Mouse (Mus musculus) embryonic facial prominence, embryonic 13.5 days (tissue): ENCODE data around the gene Dip2b. TPM values are rescaled to one million over a fixed set of nuclear protein-coding genes. Genes with fewer than 3 reads are reported as not detected.

ENCODE experiments used
- ATAC-seq: fragments of 200-750 bp; cut with Nextera tagmentation; 2 replicates; pipeline ENCODE4 v1.8.0; 2017; ENCODE audit warnings: low read depth; ENCODE audit not compliant: insufficient number of reproducible peaks, insufficient read depth, low FRiP score, low TSS enrichment
- H3K27ac ChIP-seq: fragments of 300-500 bp; sonication (generic); 2 replicates; pipeline ENCODE4 v1.5.1; 2015; ENCODE audit warnings: moderate library complexity, mild to moderate bottlenecking, inconsistent platforms
- H3K27me3 ChIP-seq: fragments of 300-500 bp; sonication (generic); 2 replicates; pipeline ENCODE4 v1.6.1; 2015; ENCODE audit warnings: mild to moderate bottlenecking, inconsistent platforms
- H3K36me3 ChIP-seq: fragments of 300-500 bp; sonication (generic); 2 replicates; pipeline ENCODE4 v1.6.1; 2015; ENCODE audit warnings: mild to moderate bottlenecking, inconsistent platforms
- H3K4me1 ChIP-seq: fragments of 300-500 bp; sonication (generic); 2 replicates; pipeline ENCODE4 v1.6.1; 2015; ENCODE audit warnings: inconsistent platforms
- H3K4me2 ChIP-seq: fragments of 300-500 bp; sonication (generic); 2 replicates; pipeline ENCODE4 v1.6.1; 2015; ENCODE audit warnings: moderate library complexity, mild to moderate bottlenecking, inconsistent platforms
- H3K4me3 ChIP-seq: fragments of 300-500 bp; sonication (generic); 2 replicates; pipeline ENCODE4 v1.5.1; 2015; ENCODE audit warnings: mild to moderate bottlenecking, inconsistent platforms
- H3K9ac ChIP-seq: fragments of 300-500 bp; sonication (generic); 2 replicates; pipeline ENCODE4 v1.6.1; 2015; ENCODE audit warnings: mild to moderate bottlenecking, inconsistent platforms
- H3K9me3 ChIP-seq: fragments of 300-500 bp; sonication (generic); 2 replicates; pipeline ENCODE4 v1.6.1; 2016; ENCODE audit warnings: inconsistent platforms
- WGBS: fragments of 180-500 bp; shearing (Covaris S2); methylation state at CpG from one replicate; pipeline ENCODE4 v1.1.7; 2015; ENCODE audit warnings: mixed read lengths; 5-methylcytosine and 5-hydroxymethylcytosine counted together
- polyA plus RNA-seq: library from polyadenylated mRNA; unstranded; fragments of >200 nt; fragmentation: Nextera tagmentation; extraction: Ambion mirVana; gene quantifications from 2 replicates; pipeline ENCODE4 v1.2.1, GENCODE M21; 2015

Gene Dip2b
- polyA plus RNA-seq, 1 experiment from 2014 or later = 13.0 TPM

DNA sequence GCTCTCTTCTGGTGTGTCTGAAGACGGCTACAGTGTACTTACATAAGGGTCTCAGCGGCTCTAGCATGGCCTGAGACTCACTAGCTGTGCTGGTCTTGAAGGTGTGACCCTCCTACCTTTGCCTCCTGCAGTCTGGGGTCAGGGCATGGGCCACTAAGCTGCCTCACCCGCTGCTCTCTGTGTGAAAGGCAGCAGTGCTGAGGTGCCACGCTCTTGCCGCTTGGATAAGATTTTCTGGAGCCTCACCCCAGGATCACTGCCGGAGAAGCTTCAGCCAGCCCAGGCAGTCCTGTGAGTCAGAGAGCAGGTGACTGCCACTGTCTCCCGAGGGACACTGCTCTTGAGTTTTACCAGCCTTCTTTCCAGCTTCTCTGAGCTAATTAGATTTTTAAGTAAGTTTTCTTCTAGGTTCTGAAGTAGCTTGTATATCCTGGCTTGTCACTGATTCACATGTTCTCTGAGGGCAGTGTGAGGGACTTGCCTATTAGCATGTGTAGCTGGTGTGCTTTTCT, 18.0 kb downstream of the Dip2b start:
- Histone ChIP-seq H3K9ac (no peak overlapping the region), H3K4me2 (no peak overlapping the region), H3K36me3 (0 out of 2 replicates have a peak, but pooled peaks cover 2% of the 10 kb centered on the region), H3K9me3 (no peaks in the 10 kb centered on the region), H3K4me3 (no peak overlapping the region), H3K27me3 (no peaks in the 10 kb centered on the region), H3K4me1 (peaks cover 5% of the 10 kb centered on the region; the same call in 1 of the 2 replicates), H3K27ac (no peak overlapping the region)
- no peak for ATAC-seq
- 87% methylated on average over 7 of the region's 7 CpGs for WGBS

DNA sequence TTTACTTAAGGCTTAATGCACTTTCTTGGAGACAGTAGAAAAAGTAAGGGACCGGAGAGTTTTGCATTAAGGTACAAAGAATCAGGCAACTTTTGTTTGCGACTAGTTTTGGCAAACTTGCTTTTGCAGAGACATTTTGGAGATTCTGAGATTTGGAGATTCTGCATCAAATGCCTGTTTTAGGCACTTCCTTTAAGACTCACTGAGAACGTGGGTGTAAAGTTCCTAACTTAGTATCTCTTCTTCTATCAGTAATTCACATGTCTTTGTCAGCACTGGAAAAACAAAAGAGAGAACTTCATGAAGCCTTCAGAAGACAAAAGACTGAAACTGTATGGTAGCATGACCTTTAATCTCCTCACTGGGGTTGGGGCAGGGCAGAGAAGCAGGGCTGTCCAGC, 19.2 kb downstream of the Dip2b start:
- H3K27ac ChIP-seq = no peak overlapping the region
- H3K9me3 ChIP-seq = no peaks in the 10 kb centered on the region
- no peak overlapping the region for H3K9ac ChIP-seq
- 0 out of 2 replicates have a peak, but pooled peaks cover 2% of the 10 kb centered on the region for H3K36me3 ChIP-seq
- H3K27me3 ChIP-seq = no peaks in the 10 kb centered on the region
- WGBS = 83% methylated on average over 3 of the region's 3 CpGs
- no peak overlapping the region for H3K4me3 ChIP-seq
- no peak for ATAC-seq
- H3K4me1 ChIP-seq = peaks cover 5% of the 10 kb centered on the region; the same call in 1 of the 2 replicates
- no peak overlapping the region for H3K4me2 ChIP-seq

DNA sequence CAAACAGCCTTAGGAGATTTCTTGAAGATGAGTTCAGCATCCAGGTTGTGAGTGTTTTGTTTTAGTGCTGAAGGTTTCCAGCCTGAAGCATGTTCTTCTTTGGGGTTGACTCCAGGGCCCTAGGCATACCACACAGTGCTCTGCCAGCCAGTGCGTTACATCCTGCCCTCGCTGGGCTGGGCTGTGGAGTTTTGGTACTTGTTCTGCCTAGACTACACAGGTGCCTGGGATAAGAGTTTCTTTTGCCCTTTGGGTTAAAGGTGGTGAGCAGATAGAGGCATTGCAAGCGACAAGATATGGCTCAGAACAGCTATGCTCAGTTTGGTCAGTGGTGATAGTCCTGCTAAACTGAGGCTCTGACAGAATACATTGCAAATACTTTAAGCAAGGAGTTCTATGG, 19.7 kb downstream of the Dip2b start:
- 87% methylated on average over 3 of the region's 3 CpGs for WGBS
- peaks cover 5% of the 10 kb centered on the region; the same call in 1 of the 2 replicates for H3K4me1 ChIP-seq
- no peak overlapping the region for H3K9ac ChIP-seq
- H3K4me2 ChIP-seq = no peak overlapping the region
- H3K9me3 ChIP-seq = no peaks in the 10 kb centered on the region
- H3K27ac ChIP-seq = no peak overlapping the region
- 0 out of 2 replicates have a peak, but pooled peaks cover 2% of the 10 kb centered on the region for H3K36me3 ChIP-seq
- no peaks in the 10 kb centered on the region for H3K27me3 ChIP-seq
- no peak overlapping the region for H3K4me3 ChIP-seq
- ATAC-seq = no peak

DNA sequence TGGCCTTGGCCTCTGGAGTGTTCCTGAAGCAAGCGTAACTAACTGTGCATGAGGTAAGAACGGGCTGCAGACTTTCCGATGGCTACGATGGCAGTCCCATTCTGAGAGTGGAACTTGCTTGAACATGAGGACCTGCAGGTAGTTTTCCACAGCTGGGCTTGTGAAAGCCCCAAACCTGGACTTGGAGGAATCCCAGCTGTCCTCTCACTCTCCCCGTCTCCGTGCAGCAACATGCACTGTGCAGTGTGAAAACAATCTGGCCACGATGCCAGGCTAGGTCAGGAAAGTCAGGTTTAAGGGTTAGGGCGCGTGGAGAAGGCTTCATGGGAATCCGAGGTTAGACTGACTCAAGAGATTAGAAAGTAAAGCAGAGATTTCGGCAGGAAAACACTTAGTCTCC, 20.4 kb downstream of the Dip2b start:
- Histone ChIP-seq H3K9me3 (no peaks in the 10 kb centered on the region), H3K4me3 (no peak overlapping the region), H3K36me3 (0 out of 2 replicates have a peak, but pooled peaks cover 2% of the 10 kb centered on the region), H3K27ac (no peak overlapping the region), H3K4me1 (peaks cover 5% of the 10 kb centered on the region; the same call in 1 of the 2 replicates), H3K9ac (no peak overlapping the region), H3K27me3 (no peaks in the 10 kb centered on the region), H3K4me2 (no peak overlapping the region)
- 70% methylated on average over 11 of the region's 11 CpGs for WGBS
- no peak for ATAC-seq

DNA sequence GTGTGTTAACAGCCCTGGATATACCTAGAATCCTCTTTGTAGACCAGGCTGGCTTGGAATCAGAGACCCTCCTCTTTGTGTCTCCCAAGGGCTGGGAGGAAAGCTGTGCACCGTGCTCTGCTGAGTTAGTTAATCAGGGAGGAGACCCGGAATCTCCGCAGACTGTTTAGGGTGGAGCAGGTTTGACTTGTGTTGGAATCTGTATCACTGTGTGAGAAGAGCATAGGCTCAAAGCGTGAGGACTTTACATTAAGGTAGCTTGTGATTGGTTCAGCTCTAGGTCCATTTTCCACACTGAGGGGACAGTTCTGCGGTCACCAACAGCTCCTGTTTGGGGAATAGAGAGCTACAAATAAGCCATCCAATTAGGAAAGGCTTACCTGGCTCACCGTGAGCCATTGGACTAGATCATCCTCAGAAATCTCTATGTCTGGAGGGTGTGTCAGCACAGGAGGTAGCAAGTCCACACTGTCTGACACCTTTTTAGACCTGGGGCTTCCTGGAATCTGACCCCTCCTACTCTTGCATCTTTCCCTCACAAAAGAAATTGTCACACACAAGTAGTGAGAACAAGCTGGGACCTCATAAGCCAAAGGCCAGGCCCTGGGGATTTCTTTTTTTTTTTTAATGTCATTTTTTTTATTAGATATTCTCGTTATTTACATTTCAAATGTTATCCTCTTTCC, 21.3 kb downstream of the Dip2b start:
- H3K9ac ChIP-seq = no peak overlapping the region
- H3K36me3 ChIP-seq = 0 out of 2 replicates have a peak, but pooled peaks cover 2% of the 10 kb centered on the region
- no peak for ATAC-seq
- H3K4me1 ChIP-seq = peaks cover 5% of the 10 kb centered on the region; the same call in 1 of the 2 replicates
- no peak overlapping the region for H3K4me2 ChIP-seq
- H3K4me3 ChIP-seq = no peak overlapping the region
- no peaks in the 10 kb centered on the region for H3K27me3 ChIP-seq
- 72% methylated on average over 7 of the region's 7 CpGs for WGBS
- H3K9me3 ChIP-seq = no peaks in the 10 kb centered on the region
- no peak overlapping the region for H3K27ac ChIP-seq

DNA sequence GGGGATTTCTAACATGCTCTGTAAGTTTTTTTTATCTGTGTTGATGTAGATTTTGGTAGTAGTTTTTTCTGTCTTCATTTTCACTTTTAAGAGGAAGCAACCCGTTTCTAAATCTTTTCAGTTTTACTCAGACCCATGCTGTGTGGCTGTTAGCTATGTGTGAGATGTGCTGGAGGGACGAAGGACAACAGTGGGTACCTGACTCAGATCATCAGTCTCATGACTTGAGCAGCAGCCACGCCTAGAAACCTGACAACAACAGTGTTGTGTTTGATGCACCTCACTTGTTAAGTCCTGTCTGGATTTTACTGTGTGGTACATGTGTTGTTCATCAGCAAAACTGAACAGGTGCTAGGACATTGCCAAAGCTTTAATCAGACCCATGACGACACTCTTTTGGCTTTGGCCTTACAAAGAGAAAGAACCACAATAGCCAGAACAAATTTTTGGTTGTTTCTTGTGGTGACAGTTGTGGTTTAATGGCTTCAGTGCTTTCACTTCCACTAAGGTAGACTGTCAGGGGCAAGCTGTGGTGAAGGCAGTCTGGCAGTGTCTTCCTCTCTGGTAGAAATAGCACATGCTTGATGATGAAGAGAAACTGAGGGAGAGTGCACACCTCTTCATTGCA, 22.2 kb downstream of the Dip2b start:
- Histone ChIP-seq H3K9ac (no peak overlapping the region), H3K4me3 (no peak overlapping the region), H3K4me2 (no peak overlapping the region), H3K9me3 (no peaks in the 10 kb centered on the region), H3K27ac (no peak overlapping the region), H3K36me3 (no peaks in the 10 kb centered on the region), H3K27me3 (no peaks in the 10 kb centered on the region), H3K4me1 (peaks cover 5% of the 10 kb centered on the region; the same call in 1 of the 2 replicates)
- no peak for ATAC-seq
- 72% methylated on average over 4 of the region's 4 CpGs for WGBS

DNA sequence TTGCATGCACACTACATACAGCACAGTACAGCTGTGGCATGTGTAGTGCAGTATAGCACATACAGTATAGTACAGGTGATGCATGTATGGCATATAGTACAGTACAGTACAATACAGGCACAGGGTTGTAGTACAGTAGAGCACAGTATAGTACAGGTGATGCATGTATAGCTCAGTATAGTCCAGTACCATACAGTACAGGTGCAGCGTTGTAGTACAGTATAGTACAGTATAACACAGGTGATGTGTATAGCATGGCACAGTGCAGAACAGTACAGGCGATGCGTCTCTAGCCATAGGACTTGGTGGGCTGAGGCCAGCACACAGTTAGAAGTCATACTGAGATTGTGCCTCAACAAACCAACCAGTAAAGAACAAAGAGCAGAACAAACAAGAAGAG, 22.9 kb downstream of the Dip2b start:
- Histone ChIP-seq H3K27me3 (no peaks in the 10 kb centered on the region), H3K9ac (no peak overlapping the region), H3K4me1 (peaks cover 7% of the 10 kb centered on the region), H3K36me3 (no peaks in the 10 kb centered on the region), H3K4me2 (no peak overlapping the region), H3K4me3 (no peak overlapping the region), H3K9me3 (no peaks in the 10 kb centered on the region), H3K27ac (no peak overlapping the region)
- ATAC-seq = no peak
- 95% methylated on average over 3 of the region's 3 CpGs for WGBS

DNA sequence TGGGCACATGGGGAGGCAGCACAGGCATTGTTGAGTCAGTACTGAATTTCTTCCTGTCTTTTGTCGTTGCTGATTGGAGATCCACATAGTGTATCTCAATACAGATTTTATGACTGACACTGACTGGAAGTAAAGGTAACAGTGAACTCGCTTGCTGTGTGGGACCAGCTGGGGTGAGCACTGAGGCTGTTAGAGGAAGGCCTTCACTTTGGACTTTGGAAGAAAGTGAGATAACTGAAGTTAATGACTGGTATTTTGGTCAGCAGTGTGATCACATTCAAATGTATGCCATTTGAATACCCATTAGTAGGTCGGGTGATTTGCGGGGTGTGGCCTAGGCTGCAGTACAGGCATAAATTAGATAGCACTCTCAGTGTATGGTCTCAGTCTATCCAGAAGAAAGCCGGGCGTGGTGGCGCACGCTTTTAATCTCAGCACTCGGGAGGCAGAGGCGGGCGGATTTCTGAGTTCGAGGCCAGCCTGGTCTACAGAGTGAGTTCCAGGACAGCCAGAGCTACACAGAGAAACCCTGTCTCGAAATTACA, 24.8 kb downstream of the Dip2b start:
- no peak for ATAC-seq
- WGBS = 93% methylated on average over 13 of the region's 13 CpGs

DNA sequence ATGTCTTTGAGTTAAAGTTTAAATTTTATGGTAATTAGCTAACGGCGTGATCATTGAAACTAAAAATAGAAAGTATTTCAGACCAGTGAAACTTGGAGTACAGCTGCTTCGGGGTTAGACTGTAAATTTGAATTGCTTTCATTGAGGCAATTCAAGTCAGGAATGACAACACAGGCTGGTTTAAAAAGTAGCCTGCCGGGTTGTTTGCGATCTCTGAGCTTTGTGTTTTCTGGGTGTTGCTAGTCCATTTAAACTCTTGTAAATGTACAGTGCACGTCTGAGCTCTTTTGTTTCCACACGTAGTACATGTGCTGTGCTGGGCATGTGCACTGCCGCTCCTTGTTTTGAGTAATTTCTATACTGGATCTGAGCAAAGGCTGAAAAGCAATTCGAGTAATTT, 28.2 kb downstream of the Dip2b start:
- Histone ChIP-seq H3K27ac (no peak overlapping the region), H3K9me3 (no peaks in the 10 kb centered on the region), H3K36me3 (no peaks in the 10 kb centered on the region), H3K4me1 (peaks cover 11% of the 10 kb centered on the region), H3K27me3 (no peaks in the 10 kb centered on the region), H3K4me2 (no peak overlapping the region), H3K4me3 (no peak overlapping the region), H3K9ac (no peak overlapping the region)
- WGBS = 66% methylated on average over 9 of the region's 9 CpGs
- ATAC-seq = no peak

More for the DNA sequence above, 24.8 kb downstream of the Dip2b start:
- Histone ChIP-seq H3K36me3 (no peaks in the 10 kb centered on the region), H3K4me1 (peaks cover 12% of the 10 kb centered on the region), H3K4me3 (no peak overlapping the region), H3K9me3 (no peaks in the 10 kb centered on the region), H3K27me3 (no peaks in the 10 kb centered on the region), H3K9ac (no peak overlapping the region), H3K4me2 (no peak overlapping the region), H3K27ac (no peak overlapping the region)

DNA sequence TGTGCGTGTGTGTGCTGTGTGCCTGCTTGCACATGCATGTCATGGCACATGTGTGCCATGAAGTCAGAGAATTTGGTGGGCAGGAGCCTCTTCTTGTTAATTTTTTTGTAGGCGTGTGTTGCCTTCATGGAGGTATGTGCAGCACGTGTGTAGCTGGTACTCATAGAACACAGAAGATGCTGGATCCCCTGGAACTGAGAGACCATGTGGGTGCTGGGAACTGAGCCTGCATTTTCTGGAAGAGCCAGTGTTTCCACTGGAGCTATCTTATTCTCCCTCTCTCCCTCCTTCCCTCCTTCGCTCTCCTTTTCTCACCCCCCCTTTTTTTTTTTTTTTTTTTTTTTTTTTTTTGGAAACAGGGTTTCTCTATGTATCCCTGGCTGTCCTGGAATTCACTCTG, 30.6 kb downstream of the Dip2b start:
- no peak for ATAC-seq
- Histone ChIP-seq H3K4me1 (peaks cover 26% of the 10 kb centered on the region), H3K27ac (no peak overlapping the region), H3K9ac (no peak overlapping the region), H3K9me3 (no peaks in the 10 kb centered on the region), H3K4me2 (no peak overlapping the region), H3K36me3 (no peaks in the 10 kb centered on the region), H3K4me3 (no peak overlapping the region), H3K27me3 (no peaks in the 10 kb centered on the region)
- 75% methylated on average over 4 of the region's 4 CpGs for WGBS

DNA sequence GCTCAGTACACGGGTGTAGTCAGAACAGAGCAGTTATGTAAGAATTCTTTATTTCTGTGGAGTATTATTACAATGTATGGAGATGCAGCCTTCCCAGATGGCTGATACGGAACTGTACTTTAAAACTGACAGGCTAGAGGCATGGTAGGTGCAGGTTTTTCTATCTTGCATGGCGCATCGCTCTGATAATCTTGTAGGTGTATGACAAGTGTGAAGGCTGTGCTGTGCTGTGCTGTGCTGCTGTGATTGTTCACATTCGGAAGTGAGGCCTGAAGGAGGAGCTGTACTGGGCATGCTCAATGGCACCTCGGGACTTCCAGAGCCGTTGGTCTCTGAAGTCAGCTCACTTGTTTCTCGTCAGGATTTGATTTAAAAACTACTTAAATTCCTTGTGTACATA, 31.6 kb downstream of the Dip2b start:
- no peak overlapping the region for H3K27ac ChIP-seq
- no peak for ATAC-seq

DNA sequence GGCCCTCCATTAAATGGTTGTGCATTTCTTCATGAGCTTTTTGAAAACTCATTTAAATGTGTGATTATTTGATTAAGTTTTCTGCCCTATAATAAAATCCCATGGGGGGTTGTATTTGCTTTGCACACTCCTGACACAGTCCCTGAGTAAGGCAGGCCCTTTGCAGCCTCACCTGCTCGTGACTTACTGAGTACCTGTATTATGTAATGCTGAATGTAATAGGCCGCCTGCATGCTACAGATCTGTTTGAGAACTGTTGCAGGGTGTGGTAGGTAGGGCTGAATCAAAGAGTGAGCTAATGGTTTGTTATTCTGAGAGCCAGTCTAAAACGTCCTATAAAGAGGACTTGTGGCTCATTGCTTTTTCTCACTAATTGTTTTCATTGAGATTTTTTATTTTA, 33.4 kb downstream of the Dip2b start:
- no peaks in the 10 kb centered on the region for H3K27me3 ChIP-seq
- H3K9ac ChIP-seq = no peak overlapping the region
- WGBS = 79% methylated on average over 3 of the region's 3 CpGs
- no peak for ATAC-seq
- H3K4me1 ChIP-seq = peaks cover 38% of the 10 kb centered on the region
- no peak overlapping the region for H3K4me2 ChIP-seq
- no peaks in the 10 kb centered on the region for H3K36me3 ChIP-seq
- no peaks in the 10 kb centered on the region for H3K9me3 ChIP-seq
- no peak overlapping the region for H3K27ac ChIP-seq
- H3K4me3 ChIP-seq = no peak overlapping the region

More for the DNA sequence above, 31.6 kb downstream of the Dip2b start:
- Histone ChIP-seq H3K9me3 (no peaks in the 10 kb centered on the region), H3K9ac (no peak overlapping the region), H3K36me3 (no peaks in the 10 kb centered on the region), H3K4me3 (no peak overlapping the region), H3K4me1 (peaks cover 33% of the 10 kb centered on the region), H3K27me3 (no peaks in the 10 kb centered on the region), H3K4me2 (no peak overlapping the region)
- WGBS = 75% methylated on average over 8 of the region's 8 CpGs
